Mouse (Mus musculus): ENCODE measurements around the gene Zfp825.
"Not testable (repeated sequence)": the region's sequence is repeated elsewhere in the genome, so short reads cannot be mapped to it uniquely, and the experiment has no call there.

Zfp825 gene

GRCm38 (mm10) chr13:74493911-74494679 lies at the start of gene Zfp825:
Gene Zfp825, minus strand, starts transcription at chr13:74493992.
- peak; percentile 75 for DNase-seq

DNA sequence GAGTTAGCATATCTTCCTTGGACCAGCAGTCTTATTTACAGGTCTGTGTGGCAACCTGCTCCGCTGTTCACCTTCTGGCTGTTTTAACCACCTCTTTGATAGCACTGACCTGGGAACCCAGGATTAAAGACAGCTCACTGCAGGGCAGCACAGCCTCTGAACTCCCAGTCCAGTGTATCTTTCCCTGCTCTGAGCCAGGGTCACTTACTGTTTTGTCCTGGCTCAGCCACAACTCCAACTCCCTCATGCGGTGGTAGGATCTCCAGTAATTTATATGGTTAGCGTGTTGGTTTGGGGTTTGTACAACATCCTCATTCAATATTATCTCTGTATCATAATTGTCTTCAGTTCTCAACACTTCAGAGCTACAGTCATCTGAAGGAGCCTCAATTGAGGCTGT lies 41.6 kb upstream of the Zfp825 start:
- DNase-seq = not testable (repeated sequence)

GRCm38 (mm10) chr13:74534864-74535263 lies 41.1 kb upstream of the Zfp825 start:
- peak; percentile 70 for DNase-seq

DNA sequence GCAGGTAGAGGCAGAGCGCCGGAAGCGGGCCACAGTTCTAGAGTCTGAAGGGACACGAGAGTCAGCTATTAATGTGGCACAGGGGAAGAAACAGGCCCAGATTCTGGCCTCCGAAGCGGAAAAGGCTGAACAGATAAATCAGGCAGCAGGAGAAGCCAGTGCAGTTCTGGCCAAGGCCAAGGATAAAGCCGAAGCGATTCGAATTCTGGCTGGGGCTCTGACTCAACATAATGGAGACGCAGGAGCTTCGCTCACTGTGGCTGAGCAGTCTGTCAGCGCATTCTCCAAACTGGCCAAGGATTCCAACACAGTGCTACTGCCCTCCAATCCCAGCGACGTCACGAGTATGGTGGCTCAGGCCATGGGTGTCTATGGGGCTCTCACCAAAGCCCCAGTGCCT lies 40.3 kb upstream of the Zfp825 start:
- no peak for DNase-seq

- DNase-seq = not testable (repeated sequence)
These were observed 37.5 kb upstream of the Zfp825 start for GRCm38 (mm10) chr13:74531251-74531650.

DNA sequence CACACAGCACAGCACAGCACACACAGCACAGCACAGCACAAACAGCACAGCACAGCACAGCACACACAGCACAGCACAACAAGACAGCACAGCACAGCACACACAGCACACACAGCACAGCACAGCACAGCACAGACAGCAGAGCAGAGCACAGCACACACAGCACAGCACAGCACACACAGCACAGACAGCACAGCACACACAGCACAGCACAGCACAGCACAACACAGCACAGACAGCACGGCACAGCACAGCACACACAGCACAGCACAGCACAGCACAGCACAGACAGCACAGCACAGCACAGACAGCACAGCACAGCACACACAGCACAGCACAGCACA lies 35.6 kb upstream of the Zfp825 start:
- not testable (repeated sequence) for DNase-seq

DNA sequence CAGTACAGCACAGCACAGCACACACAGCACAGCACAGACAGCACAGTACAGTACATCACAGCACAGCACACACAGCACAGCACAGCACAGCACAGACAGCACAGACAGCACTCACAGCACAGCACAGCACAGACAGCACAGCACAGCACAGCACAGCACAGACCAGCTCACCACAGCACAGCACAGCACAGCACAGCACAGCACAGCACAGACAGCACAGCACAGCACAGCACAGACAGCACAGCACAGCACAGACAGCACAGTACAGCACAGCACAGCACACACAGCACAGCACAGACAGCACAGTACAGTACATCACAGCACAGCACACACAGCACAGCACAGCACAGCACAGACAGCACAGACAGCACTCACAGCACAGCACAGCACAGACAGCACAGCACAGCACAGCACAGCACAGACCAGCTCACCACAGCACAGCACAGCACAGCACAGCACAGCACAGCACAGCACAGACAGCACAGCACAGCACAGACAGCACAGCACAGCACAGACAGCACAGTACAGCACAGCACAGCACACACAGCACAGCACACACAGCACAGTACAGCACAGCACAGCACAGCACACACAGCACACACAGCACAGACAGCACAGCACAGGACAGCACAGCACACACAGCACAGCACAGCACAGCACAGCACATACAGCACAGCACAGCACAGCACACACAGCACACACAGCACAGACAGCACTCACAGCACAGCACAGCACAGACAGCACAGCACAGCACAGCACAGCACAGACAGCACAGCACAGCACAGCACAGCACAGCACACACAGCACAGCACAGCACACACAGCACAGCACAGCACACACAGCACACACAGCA lies 35.0 kb upstream of the Zfp825 start:
- DNase-seq = not testable (repeated sequence)

GRCm38 (mm10) chr13:74522481-74523237 lies 28.9 kb upstream of the Zfp825 start:
- peak; percentile 85 for DNase-seq

GRCm38 (mm10) chr13:74522141-74522480 lies 28.3 kb upstream of the Zfp825 start:
- not testable (repeated sequence) for DNase-seq

DNA sequence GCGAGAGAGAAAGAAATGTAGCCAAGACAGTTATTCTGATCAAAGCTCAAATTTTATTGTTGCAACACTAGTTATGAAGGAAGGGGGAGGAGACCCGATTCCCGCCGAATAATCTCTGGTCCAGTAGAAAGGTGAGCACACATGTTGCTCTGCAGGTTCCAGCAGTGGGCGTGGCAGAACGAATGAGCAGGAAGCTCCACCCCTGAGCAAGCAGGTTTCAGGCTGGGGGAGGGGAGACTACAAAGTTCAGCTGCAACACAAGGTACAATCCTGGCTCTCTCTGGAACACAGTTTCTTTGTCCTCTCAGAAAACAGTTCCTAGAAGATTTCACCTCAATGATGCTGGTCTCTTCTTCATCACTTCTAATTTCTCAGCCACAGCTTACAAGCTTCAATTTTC lies 14.2 kb upstream of the Zfp825 start:
- DNase-seq = not testable (repeated sequence)

- DNase-seq = not testable (repeated sequence)
These were observed 9.1 kb upstream of the Zfp825 start for GRCm38 (mm10) chr13:74502851-74503250.

GRCm38 (mm10) chr13:74499696-74500095 lies 5.9 kb upstream of the Zfp825 start:
- DNase-seq = not testable (repeated sequence)

DNA sequence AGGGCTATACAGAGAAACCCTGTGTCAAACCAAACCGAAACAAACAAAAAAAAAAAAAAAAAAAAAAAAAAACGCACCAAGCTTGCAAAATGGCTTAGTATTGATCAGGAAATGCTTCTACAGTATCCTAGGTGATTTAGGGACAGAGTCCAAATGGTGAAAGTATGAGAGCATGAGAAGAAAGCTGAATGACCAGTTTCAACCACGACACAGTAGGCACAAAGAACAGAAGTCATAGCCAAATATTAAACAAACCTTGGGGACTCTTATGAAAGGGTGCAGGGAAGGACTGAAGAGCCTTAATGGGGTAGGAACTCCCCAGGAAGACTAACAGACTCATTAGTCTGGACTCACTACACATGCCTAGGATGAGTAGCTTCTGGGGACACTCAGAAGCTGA lies 9.5 kb downstream of the Zfp825 start:
- not testable (repeated sequence) for DNase-seq

DNA sequence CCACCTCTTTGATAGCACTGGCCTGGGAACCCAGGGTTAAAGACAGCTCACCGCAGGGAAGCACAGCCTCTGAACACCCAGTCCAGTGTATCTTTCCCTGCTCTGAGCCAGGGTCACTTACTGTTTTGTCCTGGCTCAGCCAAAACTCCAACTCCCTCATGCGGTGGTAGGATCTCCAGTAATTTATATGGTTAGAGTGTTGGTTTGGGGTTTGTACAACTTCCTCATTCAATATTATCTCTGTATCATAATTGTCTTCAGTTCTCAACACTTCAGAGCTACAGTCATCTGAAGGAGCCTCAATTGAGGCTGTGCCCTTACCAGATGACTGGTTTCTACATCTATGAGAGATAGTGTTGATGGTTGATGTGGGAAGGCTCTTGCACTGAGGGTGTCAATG lies 22.3 kb downstream of the Zfp825 start:
- DNase-seq = not testable (repeated sequence)

- peak; percentile 74 for DNase-seq
These were observed 30.9 kb downstream of the Zfp825 start for GRCm38 (mm10) chr13:74462699-74463385.

DNA sequence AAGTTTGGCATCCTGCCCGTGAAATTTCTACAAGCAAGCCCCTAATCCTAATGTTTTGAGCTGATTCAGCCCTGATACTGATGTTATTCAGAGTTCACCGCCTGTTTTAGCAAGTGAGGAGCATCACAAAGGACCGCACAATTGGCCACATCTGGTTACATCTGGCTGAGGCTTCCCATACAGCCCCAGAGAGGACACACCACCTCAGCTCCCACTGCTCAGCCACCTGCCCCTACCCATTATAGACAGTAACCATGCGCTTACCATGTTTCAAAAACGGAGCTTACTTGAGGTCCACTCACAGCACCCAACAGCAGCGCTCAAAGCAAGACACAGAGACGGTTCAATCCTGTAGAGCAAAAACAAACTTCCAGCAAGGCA lies 31.5 kb downstream of the Zfp825 start:
- DNase-seq = not testable (repeated sequence)

DNA sequence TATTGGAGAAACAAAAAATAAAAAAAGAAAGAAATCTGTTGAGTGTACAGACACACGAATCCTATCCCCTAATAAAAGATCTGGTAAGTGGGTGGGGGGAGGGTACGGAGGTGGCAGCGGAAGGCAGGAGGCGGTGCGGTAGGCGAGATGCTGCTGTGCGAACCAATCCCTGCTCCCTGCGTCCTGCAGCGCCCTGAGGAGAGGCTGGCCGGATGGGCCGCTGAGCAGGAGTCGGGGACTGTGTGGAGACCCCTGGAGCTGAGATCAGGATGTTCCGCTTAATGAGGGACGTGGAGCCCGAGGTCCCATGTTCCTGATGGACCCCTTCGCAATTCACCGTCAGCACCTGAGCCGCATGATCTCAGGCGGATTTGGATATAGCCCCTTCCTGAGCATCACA lies 53.9 kb downstream of the Zfp825 start:
- DNase-seq = no peak
